Mouse (Mus musculus) gastrocnemius, adult 18-20 months (tissue): ENCODE data around the gene Hamp. TPM values are rescaled to one million over a fixed set of nuclear protein-coding genes. Genes with fewer than 3 reads are reported as not detected.

Source experiments
- DNase-seq: peaks from one replicate; pipeline ENCODE4 v3.0.0; 2021; ENCODE audit warnings: low spot score
- total RNA-seq, 2 experiments: library from RNA; stranded (reverse); gene quantifications; 2 replicates each; pipeline ENCODE4 v1.2.3; 2021

Hamp gene
- total RNA-seq, 2 experiments from 2014 or later: 2.2 TPM; not detected in 1

DNA sequence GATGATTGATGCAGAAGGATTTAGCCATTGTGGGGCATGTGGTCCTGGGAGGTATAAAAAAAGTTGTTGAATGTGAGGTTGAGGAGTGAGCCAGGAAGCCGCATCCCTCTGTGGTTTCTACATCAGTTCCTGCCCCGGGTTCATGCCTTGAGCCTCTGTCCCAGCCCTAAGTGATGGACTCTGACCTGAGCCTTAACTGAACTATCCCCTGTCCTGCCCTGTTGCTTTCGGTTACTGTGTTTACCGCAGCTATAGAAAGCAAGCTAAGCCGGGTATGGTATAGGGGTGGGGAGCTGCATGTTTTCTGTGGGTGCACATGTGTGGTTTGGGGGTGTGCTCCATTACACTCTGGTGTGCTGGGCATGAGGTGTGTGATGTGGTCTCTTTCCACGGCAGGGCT lies 34.1 kb downstream of the Hamp start:
- no peak for DNase-seq

DNA sequence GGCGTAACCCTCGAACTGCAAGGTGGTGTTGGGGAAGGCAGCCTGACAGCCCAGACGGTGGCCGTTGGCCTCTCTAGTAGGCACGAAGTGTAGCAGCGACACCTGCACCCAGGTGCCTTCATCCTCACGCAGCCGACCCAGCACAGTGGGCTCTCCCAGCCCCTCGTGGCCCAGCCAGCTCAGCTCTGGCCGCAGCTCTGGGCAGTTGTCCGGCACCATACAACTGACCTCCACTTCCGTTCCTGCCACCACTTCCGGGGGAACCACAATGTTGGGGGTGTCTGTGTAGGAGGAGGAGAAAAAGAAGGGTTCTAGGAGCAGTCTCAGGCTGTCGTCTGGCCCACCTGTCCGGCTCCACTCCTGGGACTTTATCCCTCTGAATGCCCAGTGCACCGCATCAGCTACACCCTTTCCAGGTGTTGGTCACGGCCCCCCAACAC lies 34.8 kb downstream of the Hamp start:
- DNase-seq: no peak

- DNase-seq: no peak
Observed at GRCm38 (mm10) chr7:30908277-30908991, 35.4 kb downstream of the Hamp start.

GRCm38 (mm10) chr7:30904042-30904441 lies 39.8 kb downstream of the Hamp start:
- no peak for DNase-seq

GRCm38 (mm10) chr7:30895217-30895616 lies 48.6 kb downstream of the Hamp start:
- no peak for DNase-seq

- no peak for DNase-seq
Observed at GRCm38 (mm10) chr7:30892515-30892914, 51.3 kb downstream of the Hamp start.

Other genes with a start within 250 kb of the Hamp start
- gene 2200002J24Rik, start 245.1 kb downstream of the Hamp start, total RNA-seq: not detected
- under 1 TPM in 1 of 2 experiments, not detected in 1; 0.07 TPM for gene Atp4a, start 231.8 kb downstream of the Hamp start, total RNA-seq
- 100 to 1,000 TPM; 215 to 233 TPM for gene Tmem147, start 214.5 kb downstream of the Hamp start, total RNA-seq
- gene Gapdhs, start 200.4 kb downstream of the Hamp start, total RNA-seq: not detected
- 1 to 10 TPM; 2.8 to 4.9 TPM for gene Sbsn, start 192.6 kb downstream of the Hamp start, total RNA-seq
- under 1 TPM; 0.46 to 0.97 TPM for gene Dmkn, start 180.3 kb downstream of the Hamp start, total RNA-seq
- gene Krtdap, start 156.1 kb downstream of the Hamp start, total RNA-seq: 1 to 10 TPM in 1 of 2 experiments, not detected in 1; 2.1 TPM
- gene Ffar2, start 120.3 kb downstream of the Hamp start, total RNA-seq: under 1 TPM; 0.50 to 0.90 TPM
- gene Ffar3, start 87.9 kb downstream of the Hamp start, total RNA-seq: not detected
- gene Ffar1, start 82.5 kb downstream of the Hamp start, total RNA-seq: not detected
- not detected for gene Cd22, start 63.7 kb downstream of the Hamp start, total RNA-seq
- gene Mag, start 29.2 kb downstream of the Hamp start, total RNA-seq: under 1 TPM; 0.48 to 0.76 TPM
- not detected for gene Hamp2, start 19.4 kb downstream of the Hamp start, total RNA-seq
- gene Usf2, start 12.8 kb upstream of the Hamp start, total RNA-seq: 10 to 100 TPM; 80.6 to 92.8 TPM
- under 1 TPM; 0.30 to 0.55 TPM for gene Lsr, start 29.4 kb upstream of the Hamp start, total RNA-seq
- not detected for gene Fam187b, start 29.8 kb upstream of the Hamp start, total RNA-seq
- gene Fxyd5, start 98.4 kb upstream of the Hamp start, total RNA-seq: 10 to 100 TPM in 1 of 2 experiments, 1 to 10 TPM in 1; 7.6 to 13.4 TPM
- 1 to 10 TPM in 1 of 2 experiments, under 1 TPM in 1; 0.94 to 1.2 TPM for gene Fxyd7, start 107.4 kb upstream of the Hamp start, total RNA-seq
- 1,000 to 10,000 TPM in 1 of 2 experiments, 100 to 1,000 TPM in 1; 983 to 1,012 TPM for gene Fxyd1, start 113.2 kb upstream of the Hamp start, total RNA-seq
- 1 to 10 TPM; 1.7 to 3.5 TPM for gene Lgi4, start 115.3 kb upstream of the Hamp start, total RNA-seq
- 1 to 10 TPM in 1 of 2 experiments, under 1 TPM in 1; 1.00 to 1.6 TPM for gene Fxyd3, start 132.7 kb upstream of the Hamp start, total RNA-seq
- 10 to 100 TPM; 15.0 to 20.7 TPM for gene Hpn, start 171.3 kb upstream of the Hamp start, total RNA-seq
- 100 to 1,000 TPM; 924 to 953 TPM for gene Scn1b, start 183.0 kb upstream of the Hamp start, total RNA-seq
- gene Gramd1a, start 211.9 kb upstream of the Hamp start, total RNA-seq: 10 to 100 TPM; 35.7 to 37.1 TPM